Comparison of ENCODE assay signal across 22 mouse cellular contexts in the genomic region with DNA sequence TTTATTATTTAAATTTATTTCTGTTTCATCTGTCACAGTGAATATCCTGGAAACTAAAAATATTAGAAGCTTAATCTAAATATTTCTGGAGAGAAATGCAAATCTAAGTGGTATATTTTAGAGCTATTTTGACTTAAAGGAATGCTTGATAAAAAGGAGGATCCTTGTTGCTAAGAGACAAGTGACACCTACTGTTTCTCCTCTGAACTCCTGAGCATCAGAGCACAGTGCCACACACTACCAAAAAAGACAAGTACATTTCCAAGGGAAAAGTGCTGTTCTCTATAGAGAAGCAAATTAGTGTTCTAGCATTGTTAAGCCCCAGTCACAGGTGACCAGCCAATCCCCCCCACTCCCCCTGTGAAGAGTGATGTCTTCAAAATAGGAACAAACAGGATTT.
DNase-seq lines count a peak whose midpoint lies in the region; ATAC-seq and TF ChIP-seq lines count a peak whose summit lies in the region.
"Had no signal": no experiment of that assay in that cellular context is flagged by ENCODE, and none has a peak within 500 bp of the region (broad histone marks: within the 10 kb centered on the region; RNA-seq: fewer than 3 reads in every experiment).

No protein-coding gene starts in this region.

- no peaks in the 10 kb centered on the region for H3K36me3 ChIP-seq in forebrain, embryonic 15.5 days
- H3K36me3 ChIP-seq in forebrain, embryonic 11.5 days (ENCODE audit: control insufficient read depth, insufficient read depth, low read length) = no peaks in the 10 kb centered on the region
- H3K36me3 ChIP-seq in hindbrain, postnatal 0 days (ENCODE audit: insufficient read depth, low read length) = no peaks in the 10 kb centered on the region
- H3K36me3 ChIP-seq in hindbrain, embryonic 13.5 days = no peaks in the 10 kb centered on the region
- no peaks in the 10 kb centered on the region for H3K36me3 ChIP-seq in midbrain, embryonic 16.5 days (ENCODE audit: control insufficient read depth, insufficient read depth, low read length)
- no peaks in the 10 kb centered on the region for H3K36me3 ChIP-seq in midbrain, embryonic 10.5 days
- H3K36me3 ChIP-seq in kidney, embryonic 15.5 days = no peaks in the 10 kb centered on the region
- H3K36me3 ChIP-seq: embryonic facial prominence, embryonic 15.5 days; heart, embryonic 10.5 days; hindbrain, embryonic 12.5 days; intestine, embryonic 15.5 days had no signal

- H3K4me2 ChIP-seq in forebrain, embryonic 15.5 days (replicated peaks) = no peak overlapping the region
- H3K4me2 ChIP-seq in forebrain, embryonic 11.5 days (ENCODE audit: low read depth, low read length, severe bottlenecking) = no peak overlapping the region
- no peak overlapping the region for H3K4me2 ChIP-seq in hindbrain, postnatal 0 days (ENCODE audit: low read depth, low read length)
- H3K4me2 ChIP-seq in hindbrain, embryonic 13.5 days = no peak overlapping the region
- H3K4me2 ChIP-seq in midbrain, embryonic 16.5 days (ENCODE audit: low read length) = no peak overlapping the region
- H3K4me2 ChIP-seq in kidney, embryonic 15.5 days = no peak overlapping the region
- H3K4me2 ChIP-seq: embryonic facial prominence, embryonic 15.5 days; hindbrain, embryonic 12.5 days; intestine, embryonic 15.5 days had no signal

- no peak overlapping the region for H3K27ac ChIP-seq in forebrain, embryonic 15.5 days (replicated peaks)
- H3K27ac ChIP-seq in forebrain, embryonic 11.5 days (ENCODE audit: low read depth, low read length) = no peak overlapping the region
- H3K27ac ChIP-seq in hindbrain, postnatal 0 days = no peak overlapping the region
- H3K27ac ChIP-seq in hindbrain, embryonic 13.5 days = no peak overlapping the region
- H3K27ac ChIP-seq in midbrain, embryonic 16.5 days (ENCODE audit: low read length) = no peak overlapping the region
- no peak overlapping the region for H3K27ac ChIP-seq in midbrain, embryonic 10.5 days (replicated peaks)
- no peak overlapping the region for H3K27ac ChIP-seq in kidney, embryonic 15.5 days
- H3K27ac ChIP-seq: embryonic facial prominence, embryonic 15.5 days; heart, embryonic 10.5 days; hindbrain, embryonic 12.5 days; intestine, embryonic 15.5 days had no signal

- 0 out of 2 replicates have a peak, but pooled peaks cover 6% of the 10 kb centered on the region for H3K4me1 ChIP-seq in forebrain, embryonic 15.5 days
- no peaks in the 10 kb centered on the region for H3K4me1 ChIP-seq in forebrain, embryonic 11.5 days (replicated peaks; ENCODE audit: control insufficient read depth, insufficient read depth, low read length)
- H3K4me1 ChIP-seq in hindbrain, postnatal 0 days (ENCODE audit: insufficient read depth, low read length) = no peaks in the 10 kb centered on the region
- H3K4me1 ChIP-seq in hindbrain, embryonic 13.5 days (replicated peaks) = 0 out of 2 replicates have a peak, but pooled peaks cover 2% of the 10 kb centered on the region
- peaks cover 17% of the 10 kb centered on the region for H3K4me1 ChIP-seq in midbrain, embryonic 16.5 days (ENCODE audit: control insufficient read depth, insufficient read depth, low read length)
- 0 out of 2 replicates have a peak, but pooled peaks cover 5% of the 10 kb centered on the region for H3K4me1 ChIP-seq in midbrain, embryonic 10.5 days
- no peaks in the 10 kb centered on the region for H3K4me1 ChIP-seq in kidney, embryonic 15.5 days
- H3K4me1 ChIP-seq: embryonic facial prominence, embryonic 15.5 days; heart, embryonic 10.5 days; hindbrain, embryonic 12.5 days; intestine, embryonic 15.5 days had no signal

- no peak overlapping the region for H3K4me3 ChIP-seq in forebrain, embryonic 15.5 days
- H3K4me3 ChIP-seq in forebrain, embryonic 11.5 days (ENCODE audit: low read depth, low read length) = no peak overlapping the region
- no peak overlapping the region for H3K4me3 ChIP-seq in hindbrain, postnatal 0 days (ENCODE audit: low read length)
- H3K4me3 ChIP-seq in hindbrain, embryonic 13.5 days = no peak overlapping the region
- H3K4me3 ChIP-seq in midbrain, embryonic 16.5 days (ENCODE audit: low read depth, low read length) = no peak overlapping the region
- H3K4me3 ChIP-seq in midbrain, embryonic 10.5 days = no peak overlapping the region
- H3K4me3 ChIP-seq in kidney, embryonic 15.5 days (replicated peaks) = no peak overlapping the region
- H3K4me3 ChIP-seq: embryonic facial prominence, embryonic 15.5 days; erythroblast, embryonic 14.5 days; heart, embryonic 10.5 days; hindbrain, embryonic 12.5 days; intestine, embryonic 15.5 days had no signal

- TF ChIP-seq CTCF in hindbrain, postnatal 0 days (IDR thresholded peaks at IDR 0.05; ENCODE audit: low read depth) = peak; percentile 28; the same call in 1 of the 2 replicates

- no peak overlapping the region for H3K9ac ChIP-seq in forebrain, embryonic 15.5 days (replicated peaks)
- no peak overlapping the region for H3K9ac ChIP-seq in forebrain, embryonic 11.5 days (ENCODE audit: low read length)
- H3K9ac ChIP-seq in hindbrain, postnatal 0 days (replicated peaks; ENCODE audit: low read length) = no peak overlapping the region
- H3K9ac ChIP-seq in hindbrain, embryonic 13.5 days = no peak overlapping the region
- no peak overlapping the region for H3K9ac ChIP-seq in midbrain, embryonic 16.5 days (ENCODE audit: low read depth, low read length)
- no peak overlapping the region for H3K9ac ChIP-seq in kidney, embryonic 15.5 days
- H3K9ac ChIP-seq: embryonic facial prominence, embryonic 15.5 days; hindbrain, embryonic 12.5 days; intestine, embryonic 15.5 days had no signal

- no peaks in the 10 kb centered on the region for H3K27me3 ChIP-seq in forebrain, embryonic 15.5 days
- H3K27me3 ChIP-seq in forebrain, embryonic 11.5 days (ENCODE audit: control insufficient read depth, insufficient read depth, low read length) = no peaks in the 10 kb centered on the region
- no peaks in the 10 kb centered on the region for H3K27me3 ChIP-seq in hindbrain, postnatal 0 days (ENCODE audit: insufficient read depth, low read length)
- no peaks in the 10 kb centered on the region for H3K27me3 ChIP-seq in hindbrain, embryonic 13.5 days
- no peaks in the 10 kb centered on the region for H3K27me3 ChIP-seq in midbrain, embryonic 16.5 days (ENCODE audit: control insufficient read depth, insufficient read depth, low read depth, low read length)
- no peaks in the 10 kb centered on the region for H3K27me3 ChIP-seq in midbrain, embryonic 10.5 days (ENCODE audit: low read depth, poor library complexity, severe bottlenecking)
- H3K27me3 ChIP-seq in kidney, embryonic 15.5 days = no peaks in the 10 kb centered on the region
- H3K27me3 ChIP-seq: embryonic facial prominence, embryonic 15.5 days; hindbrain, embryonic 12.5 days; intestine, embryonic 15.5 days had no signal

- no peak for DNase-seq in forebrain, embryonic 11.5 days (ENCODE audit: low spot score)
- DNase-seq in hindbrain, postnatal 0 days (ENCODE audit: low spot score) = no peak
- no peak for DNase-seq in midbrain, embryonic 10.5 days (ENCODE audit: low spot score)
- DNase-seq: adrenal gland, adult 2 months; adrenal gland, postnatal 25 days; cerebellum, adult 2 months; cerebellum, postnatal 14 days; embryo, embryonic 11 days; gastrocnemius, postnatal 10 days; heart, adult 18-20 months; heart, postnatal 10 days; heart, postnatal 4 days had no signal

- 0 out of 2 replicates have a peak, but pooled peaks have one; percentile 46 for ATAC-seq in forebrain, embryonic 15.5 days (replicated peaks)
- no peak for ATAC-seq in forebrain, embryonic 11.5 days (replicated peaks; ENCODE audit: low FRiP score)
- no peak for ATAC-seq in hindbrain, postnatal 0 days
- no peak for ATAC-seq in hindbrain, embryonic 13.5 days (ENCODE audit: low FRiP score)
- 0 out of 2 replicates have a peak, but pooled peaks have one; percentile 47 for ATAC-seq in midbrain, embryonic 16.5 days
- no peak for ATAC-seq in kidney, embryonic 15.5 days (replicated peaks; ENCODE audit: low FRiP score)
- ATAC-seq: intestine, embryonic 15.5 days; Patski had no signal

- no peaks in the 10 kb centered on the region for H3K9me3 ChIP-seq in forebrain, embryonic 15.5 days
- H3K9me3 ChIP-seq in forebrain, embryonic 11.5 days (ENCODE audit: control insufficient read depth, low read length) = no peaks in the 10 kb centered on the region
- H3K9me3 ChIP-seq in hindbrain, postnatal 0 days (ENCODE audit: low read length) = no peaks in the 10 kb centered on the region
- no peaks in the 10 kb centered on the region for H3K9me3 ChIP-seq in hindbrain, embryonic 13.5 days
- H3K9me3 ChIP-seq in midbrain, embryonic 16.5 days (replicated peaks; ENCODE audit: control insufficient read depth, low read length, poor library complexity, severe bottlenecking) = no peaks in the 10 kb centered on the region
- H3K9me3 ChIP-seq in midbrain, embryonic 10.5 days (replicated peaks) = no peaks in the 10 kb centered on the region
- H3K9me3 ChIP-seq in kidney, embryonic 15.5 days (replicated peaks) = no peaks in the 10 kb centered on the region
- H3K9me3 ChIP-seq: embryonic facial prominence, embryonic 15.5 days; heart, embryonic 10.5 days; hindbrain, embryonic 12.5 days; intestine, embryonic 15.5 days had no signal

Comparison
In these comparisons a context has a peak if more than half of its experiments do, and no peak if none do; other contexts are left out.
1. ATAC-seq: peak in forebrain, embryonic 15.5 days (single experiment) and midbrain, embryonic 16.5 days (single experiment); none in forebrain, embryonic 11.5 days (single experiment), hindbrain, postnatal 0 days (single experiment), hindbrain, embryonic 13.5 days (single experiment) and kidney, embryonic 15.5 days (single experiment).